Mouse (Mus musculus) MEL-GATA-1-ER (cell line): ENCODE measurements around the gene H2al2a.

Source experiments
- DNase-seq: peaks from one replicate; pipeline ENCODE4 v3.0.0-alpha.2; 2012; ENCODE audit warnings: low read depth; ENCODE audit errors: extremely low read depth

Gene H2al2a

DNA sequence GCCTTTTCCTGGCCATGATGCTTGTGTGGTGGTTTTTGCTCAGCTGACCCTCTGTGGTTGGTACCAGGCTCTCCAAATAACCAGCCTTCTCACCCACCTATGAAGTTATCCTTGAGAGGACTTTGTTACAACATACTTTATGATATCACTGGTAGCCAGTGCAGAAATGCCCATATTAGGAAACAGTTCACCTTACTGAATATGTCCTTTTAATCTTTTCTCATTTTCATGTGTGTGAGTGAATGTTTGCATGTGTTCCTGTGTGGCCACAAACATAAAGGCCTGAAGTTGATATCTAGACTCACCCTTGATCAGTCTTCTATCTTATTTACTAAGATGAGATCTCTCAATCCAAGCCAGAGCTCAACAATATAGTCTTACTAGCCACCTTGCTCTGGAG, at the start of gene H2al2a:
H2al2a (minus strand) TSS at position 101 of the 400 bp plus-strand sequence.
- no peak for DNase-seq

DNA sequence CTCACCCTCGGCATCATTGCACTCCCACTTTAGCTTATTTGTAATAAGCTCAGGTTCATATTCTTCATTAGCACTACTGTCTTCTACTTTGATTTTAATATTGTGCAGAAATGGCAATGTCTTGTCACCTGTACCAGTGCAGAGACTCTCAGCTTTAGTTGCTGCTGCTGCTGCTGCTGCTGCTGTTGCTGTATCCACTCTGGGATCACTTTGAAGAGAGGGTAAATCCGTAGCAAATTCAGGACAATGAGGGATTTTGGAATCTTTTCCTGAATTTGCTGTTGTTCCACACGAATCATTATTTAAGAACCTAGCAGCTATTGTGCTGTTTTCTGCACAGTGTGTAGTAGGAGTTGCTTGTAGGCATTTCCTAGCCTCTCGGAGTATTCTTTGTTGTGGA, 49.4 kb upstream of the H2al2a start:
- DNase-seq: no peak

DNA sequence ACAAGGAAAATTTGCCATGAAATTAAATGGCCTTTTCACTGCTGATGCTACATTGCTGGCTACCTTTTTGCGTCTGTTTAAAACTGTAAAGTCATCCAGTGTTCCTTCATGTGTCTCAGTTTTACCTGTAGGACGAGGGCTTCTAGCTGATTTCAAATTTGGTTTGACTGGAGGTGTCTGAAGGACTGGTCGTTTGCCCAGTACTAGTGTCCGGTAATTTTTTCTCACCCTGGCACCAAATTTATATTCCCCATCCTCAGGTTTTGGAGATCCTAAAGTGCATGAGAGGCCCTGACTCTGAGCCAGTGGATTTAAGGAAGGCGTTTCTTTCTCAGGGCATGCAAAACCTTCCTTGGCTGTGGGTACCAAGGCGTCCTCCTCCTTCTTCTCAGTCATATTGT, 49.0 kb upstream of the H2al2a start:
- DNase-seq: no peak

DNA sequence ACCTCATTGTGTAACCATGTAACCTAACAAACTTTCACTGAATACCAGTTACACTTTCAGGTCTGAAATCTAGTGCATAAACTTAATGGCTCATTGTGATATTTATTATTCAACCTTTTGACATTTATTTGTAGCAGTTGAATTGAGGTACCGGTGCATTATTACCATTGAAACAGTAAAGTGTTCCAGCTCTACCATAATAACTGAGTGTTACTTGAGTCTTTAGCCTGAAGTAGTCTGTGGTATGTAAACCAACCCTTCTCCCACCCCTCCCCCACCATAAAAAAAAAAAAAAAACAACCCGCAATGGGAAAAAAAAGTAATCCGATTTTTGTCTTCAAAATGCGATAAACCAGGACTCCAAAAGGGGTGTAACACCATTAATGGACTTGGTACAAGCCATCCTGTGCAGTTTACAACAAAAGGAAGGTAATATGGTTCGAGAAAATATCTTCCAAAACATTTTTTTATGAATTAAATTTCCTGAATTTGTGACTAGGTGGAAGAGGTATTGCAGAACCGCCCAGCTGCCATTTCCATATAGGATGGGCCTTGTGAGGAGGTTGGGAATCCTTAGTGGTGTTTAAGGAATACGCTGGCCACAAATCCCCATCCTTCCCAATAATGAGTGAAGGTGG, 48.5 kb upstream of the H2al2a start:
- DNase-seq: no peak

DNA sequence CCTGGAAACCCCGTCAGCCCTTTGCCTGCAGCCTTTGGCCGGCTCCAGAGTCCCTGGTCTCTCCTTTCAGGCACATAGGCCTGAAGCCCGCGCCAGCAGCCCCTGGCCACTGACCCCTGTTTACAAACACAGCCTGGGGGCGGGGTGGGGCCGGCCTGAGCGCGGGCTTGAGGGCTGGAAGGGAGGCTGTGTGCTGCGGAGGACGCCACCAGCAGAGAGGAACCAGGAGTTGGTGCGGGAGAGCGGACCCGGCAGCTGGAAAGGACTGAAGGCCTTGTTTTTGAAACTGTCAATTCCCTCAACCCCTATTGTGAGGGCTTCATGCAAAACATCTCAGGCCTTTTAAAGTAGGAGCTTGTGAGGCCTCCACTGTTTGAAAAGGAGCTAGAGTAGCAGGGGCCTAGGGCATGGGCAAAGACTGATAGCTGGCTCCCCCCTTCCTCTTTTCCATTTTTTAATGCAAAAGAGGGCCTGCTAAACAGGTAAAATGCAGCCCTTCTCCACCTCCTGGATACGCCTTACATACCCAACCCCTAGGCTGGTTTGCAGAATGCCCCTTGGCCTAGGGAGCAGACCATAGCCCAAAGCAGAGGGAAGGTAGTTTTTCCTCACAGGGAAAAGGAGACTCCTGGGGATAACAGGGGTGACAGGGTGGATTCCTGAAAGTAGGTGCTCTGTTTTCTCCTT, 44.6 kb upstream of the H2al2a start:
- no peak for DNase-seq

DNA sequence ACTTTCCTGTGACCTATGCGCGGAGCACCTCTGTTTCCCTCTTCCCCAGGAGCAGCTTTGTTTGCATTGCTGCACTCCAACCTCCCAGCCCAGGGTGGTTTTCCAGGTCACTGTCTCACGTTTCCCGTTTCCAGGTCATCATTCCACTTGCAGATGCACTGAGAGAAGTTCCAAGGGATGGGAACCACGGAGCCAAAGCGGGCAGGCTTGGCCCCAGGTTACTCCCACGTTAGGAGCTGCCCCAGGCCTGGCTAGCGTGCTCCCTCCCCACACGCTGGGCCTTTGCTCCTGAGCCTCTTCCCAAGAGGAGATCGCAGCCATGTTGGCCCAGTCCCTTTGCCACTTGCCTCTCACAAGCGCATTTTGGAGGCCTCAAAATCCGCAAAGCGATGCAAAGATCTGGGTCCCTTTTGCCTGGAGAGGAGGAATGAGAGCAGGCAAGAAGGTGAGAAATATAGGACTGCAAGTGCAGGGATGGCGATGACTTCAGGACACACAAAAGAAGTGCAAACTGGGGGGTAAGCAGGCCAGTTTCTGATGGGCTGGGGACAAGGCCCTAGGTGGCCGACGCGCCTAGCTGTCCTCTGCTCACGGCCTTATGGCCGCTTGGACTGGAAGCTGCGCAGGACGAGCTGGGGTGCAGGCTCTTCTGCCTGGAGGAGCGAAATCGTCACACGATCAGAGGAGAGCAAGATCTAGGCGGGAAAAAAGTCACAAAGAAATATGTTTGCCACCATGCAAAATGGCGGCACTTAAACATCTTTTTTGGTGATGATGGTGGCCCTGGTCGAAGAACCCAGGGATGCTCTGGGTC, 43.8 kb upstream of the H2al2a start:
- DNase-seq: no peak

DNA sequence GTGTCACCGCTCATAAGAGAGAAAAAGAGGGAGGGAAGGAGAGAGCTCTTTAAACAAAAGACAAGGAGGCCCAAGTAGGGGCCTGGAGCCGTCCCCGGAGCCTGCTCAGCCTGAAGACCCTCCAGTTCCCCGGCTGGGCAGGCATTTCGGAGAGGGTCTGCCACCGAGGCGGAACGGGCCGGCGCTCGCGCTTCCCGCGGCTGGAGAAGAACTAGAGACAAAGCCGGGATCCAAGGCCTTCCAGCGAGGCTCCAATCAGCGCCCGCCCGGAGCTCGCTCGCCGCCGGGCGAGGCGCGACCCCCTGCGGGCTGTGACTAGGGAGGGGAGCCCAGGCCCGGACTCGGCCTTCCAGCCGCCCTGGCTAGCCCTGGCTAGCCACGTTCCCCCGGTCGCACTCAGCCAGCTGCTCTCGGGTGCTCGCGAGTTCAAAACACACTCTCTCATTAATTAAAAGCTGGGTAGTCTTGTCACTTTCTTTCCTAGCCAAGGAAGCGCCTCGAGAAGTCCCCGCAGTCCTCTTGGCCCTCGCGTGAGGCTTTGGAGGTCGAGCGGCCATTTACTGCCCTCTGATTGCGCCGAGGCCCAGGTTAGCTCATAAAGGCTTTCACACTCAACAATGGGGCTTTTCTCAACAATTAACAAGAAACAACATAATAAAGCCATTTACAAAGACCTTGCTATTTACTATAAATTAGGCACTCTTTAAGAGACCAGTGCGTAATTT, 43.0 kb upstream of the H2al2a start:
- no peak for DNase-seq

DNA sequence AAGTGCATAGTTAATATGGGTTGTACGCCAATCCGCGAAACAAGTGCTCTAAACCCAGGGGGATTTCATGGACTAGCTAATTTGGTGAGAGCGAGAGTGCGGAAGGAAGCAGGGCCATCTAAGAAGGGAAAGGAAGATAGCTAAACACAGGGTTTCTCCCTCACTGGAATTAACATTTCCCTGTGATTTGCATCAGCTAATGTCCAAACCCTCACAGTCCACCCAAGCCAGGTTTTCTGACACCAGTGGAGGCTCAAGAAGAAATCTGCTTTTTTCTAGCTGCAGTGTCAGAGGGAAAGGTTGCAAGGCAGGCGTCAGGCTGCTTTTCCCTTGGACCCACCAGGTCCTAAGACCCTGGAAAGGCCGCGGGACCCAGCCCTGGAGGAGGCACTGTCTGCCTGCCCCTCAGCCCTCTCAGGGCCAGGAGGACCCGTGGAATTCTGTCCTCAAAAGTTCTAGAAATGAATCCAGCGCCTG, 42.2 kb upstream of the H2al2a start:
- no peak for DNase-seq

DNA sequence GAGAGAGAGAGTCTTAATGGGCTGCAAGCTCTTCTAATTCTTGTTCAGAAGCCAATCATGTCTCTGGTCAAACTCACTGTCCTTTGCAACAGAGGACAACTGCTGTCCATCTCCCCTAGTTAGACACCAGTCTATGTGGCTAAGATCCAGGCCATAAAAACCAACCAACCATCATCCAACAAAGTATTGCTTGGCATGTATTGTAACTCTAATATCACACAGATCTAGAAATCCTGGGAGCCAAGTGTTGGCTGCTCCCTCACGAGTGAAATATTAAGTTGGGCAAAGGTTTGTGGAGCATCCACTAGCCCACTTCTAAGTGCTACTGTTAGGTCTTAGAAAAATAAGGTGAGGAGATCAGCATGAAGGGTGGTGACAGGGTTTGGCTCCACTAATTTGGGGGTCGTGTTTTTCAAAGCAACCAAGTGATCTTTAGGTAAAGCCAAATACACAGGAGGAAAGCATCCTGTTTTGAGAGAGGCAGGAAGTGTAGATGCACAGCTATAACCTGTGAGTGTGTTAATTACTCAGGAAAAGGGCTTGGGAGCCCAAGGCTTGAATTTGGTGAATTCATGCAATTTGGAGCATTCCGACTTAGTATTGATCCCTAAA, 41.5 kb upstream of the H2al2a start:
- no peak for DNase-seq

DNA sequence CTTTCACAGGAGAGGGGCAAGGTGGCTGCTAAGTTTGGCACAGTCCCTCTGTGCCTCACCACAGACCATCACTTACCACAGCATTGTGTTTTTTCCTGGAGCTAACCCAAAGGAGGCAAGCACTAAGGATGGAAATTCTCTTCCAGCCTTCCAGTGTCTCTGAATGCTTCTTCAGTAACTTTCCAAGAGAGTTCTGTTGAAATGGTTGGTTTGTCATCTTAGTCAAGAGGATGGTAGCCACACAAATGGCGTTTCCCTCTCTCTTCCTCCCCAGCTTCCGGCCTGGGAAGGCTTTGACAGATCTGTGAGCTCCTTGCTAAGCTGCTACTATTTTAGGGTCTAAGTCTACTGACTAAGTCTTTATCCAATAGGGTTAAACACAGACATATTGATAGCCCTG, 40.7 kb upstream of the H2al2a start, which contains the start of gene A930004D18Rik:
A930004D18Rik (minus strand) TSS at position 247 of the 400 bp plus-strand sequence.
- DNase-seq: no peak

DNA sequence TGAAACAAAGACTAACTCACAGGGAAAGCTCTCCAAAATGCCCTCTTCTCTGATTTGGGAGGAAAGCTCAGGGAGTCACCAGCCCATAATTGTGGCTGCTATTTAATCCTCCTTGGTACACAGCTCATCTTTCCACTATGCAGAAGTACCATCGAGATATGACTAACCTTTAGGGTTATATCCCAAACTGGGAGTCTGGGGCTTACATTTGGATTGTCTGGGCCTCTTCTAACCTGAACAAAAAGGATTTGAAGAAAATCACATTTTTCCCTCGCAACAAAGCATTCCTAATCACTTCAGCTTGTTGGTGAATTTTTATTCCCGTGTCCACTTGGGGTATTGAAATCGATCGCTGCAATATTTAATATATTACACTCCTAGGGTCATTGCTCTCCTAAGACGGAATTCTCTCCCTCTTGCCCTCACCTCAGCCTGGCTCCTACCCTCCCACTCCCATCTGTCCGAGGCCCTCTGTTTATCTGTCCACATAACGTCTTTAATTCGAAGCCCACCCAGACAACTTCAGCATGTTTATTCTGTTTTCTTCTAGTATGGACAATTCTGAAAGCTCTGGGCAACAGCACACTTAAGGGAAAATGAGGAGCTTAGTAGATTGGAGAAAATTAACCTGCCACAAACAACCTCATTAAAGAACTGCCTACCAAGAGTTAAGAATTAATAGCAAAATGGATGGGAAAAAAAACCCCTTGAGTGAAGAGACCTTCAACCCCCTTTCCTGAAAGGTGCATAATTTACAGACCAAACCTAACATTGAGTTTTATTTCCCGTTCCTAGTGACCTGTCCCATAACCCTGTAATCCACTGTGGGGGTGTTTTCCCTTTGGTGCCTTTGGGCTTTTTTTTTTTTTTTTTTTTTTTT, 37.9 kb upstream of the H2al2a start:
- no peak for DNase-seq

DNA sequence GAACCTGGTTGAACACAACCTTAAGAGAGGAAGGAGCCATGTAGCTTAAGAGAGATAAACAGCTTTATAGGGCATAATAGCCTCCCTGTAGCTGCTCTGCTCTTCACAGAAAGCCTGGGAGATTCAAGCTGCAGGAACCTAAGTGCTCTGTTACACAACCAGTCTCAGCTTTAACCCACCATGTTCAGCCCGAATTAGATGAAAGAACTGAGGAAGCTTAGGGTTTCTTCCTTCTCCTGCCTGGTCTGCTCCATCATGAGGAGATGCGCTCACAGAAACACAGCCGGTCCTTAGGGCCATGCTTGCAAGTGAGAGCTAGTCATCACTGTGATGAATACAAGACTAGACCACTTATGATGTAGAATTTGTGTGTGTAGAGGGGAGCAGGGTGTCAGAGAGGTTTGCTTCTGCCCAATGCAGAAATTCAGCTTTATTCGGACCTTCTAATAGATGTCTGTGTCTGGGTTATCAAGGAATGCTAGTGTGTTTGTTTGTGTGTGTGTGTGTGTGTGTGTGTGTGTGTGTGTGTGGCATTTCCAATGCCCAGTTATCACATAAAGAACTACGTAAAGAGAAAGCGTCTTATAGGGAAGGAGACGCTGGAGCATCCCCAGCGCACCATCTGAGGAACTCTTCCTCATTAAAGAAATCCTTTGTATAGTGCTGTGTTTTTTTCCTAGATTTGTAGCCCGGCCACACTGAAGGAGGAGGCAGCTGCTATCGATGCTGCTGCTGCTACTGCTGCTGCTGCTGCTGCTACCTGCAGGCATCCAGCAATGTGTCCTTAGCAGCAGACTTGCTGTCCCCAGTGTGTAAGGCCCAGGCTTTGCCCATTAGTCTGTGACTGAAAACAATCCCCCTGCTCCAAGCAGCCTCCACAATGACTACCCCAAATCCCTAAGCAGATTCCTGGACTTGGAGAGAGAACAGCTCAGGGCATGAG, 36.7 kb upstream of the H2al2a start:
- no peak for DNase-seq

DNA sequence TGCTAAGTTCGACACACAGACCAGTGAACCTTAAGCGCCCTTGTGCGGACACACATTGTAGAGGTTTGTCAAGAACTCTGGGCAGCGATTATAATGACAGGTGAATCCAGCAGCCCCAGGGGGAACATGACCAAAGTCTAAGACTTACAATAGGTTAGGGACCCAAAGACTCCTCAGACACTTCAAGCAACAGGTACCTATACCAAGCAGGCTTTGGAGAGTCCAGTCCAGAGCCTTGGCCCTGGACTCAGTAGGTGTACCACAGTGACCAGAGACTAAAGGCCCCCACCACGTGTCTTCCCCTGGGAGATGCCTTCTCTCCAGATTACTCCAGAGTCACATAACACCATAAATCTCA, 35.8 kb upstream of the H2al2a start:
- no peak for DNase-seq

DNA sequence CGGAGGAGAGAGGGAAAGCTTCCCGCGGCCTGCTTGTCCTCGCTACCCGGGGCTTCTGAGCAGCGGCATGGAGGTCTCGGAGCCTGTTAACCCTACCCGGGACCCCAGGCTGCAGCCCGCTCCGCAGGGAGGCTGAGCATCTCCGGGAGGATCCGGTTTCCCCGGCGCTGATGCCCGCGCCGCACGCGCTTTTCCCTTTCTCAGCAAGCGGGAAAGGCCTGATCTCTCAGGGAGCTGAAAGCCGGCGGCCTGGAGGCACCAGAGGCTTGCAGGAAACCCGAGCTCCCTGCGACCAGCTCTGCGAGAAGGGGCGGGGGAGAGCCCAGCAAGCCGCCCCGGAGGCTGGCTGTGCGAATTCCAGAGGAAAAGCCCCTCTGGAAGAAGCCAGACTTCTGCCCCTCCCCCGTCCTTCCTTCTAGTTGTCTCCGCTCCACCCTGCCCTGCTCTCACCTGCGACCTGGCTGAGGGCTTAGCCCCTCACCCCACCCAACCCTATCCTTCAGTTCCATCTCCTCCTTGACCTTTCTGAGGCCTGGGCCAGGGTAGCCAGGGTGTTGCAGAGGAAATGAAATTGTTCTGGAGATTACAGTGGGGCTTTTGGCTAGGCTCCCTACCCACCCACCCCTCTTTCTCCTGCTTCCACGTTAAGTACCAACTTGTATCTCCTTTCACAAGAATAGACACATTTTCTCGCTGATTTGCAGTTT, 35.2 kb upstream of the H2al2a start:
- no peak for DNase-seq

DNA sequence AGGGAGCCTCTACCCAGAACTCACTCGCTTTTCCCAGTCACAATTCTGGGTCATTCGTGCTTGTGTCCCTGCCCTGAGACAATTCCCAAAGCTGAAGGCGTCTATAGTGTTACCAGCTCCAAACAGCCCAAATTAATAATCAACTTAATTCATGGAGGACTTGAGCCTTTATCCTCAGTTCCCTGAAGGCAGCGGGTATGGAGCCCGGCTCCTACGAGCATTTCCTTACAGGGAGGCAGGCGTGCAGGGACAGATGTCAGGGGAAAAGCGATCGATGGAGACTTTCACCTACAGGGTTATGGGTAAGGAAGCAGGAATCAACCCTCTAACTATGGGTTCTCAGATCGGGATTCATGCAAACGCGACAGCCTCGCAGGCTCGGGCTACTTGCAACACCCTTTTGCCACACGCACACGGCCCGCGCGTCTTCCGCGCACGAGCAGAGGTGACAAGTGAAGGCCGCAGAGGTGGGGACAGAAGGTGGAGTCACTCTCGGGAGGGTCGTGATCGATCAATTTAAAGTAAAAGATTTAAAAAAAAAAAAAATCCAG, 34.6 kb upstream of the H2al2a start:
- DNase-seq: no peak

DNA sequence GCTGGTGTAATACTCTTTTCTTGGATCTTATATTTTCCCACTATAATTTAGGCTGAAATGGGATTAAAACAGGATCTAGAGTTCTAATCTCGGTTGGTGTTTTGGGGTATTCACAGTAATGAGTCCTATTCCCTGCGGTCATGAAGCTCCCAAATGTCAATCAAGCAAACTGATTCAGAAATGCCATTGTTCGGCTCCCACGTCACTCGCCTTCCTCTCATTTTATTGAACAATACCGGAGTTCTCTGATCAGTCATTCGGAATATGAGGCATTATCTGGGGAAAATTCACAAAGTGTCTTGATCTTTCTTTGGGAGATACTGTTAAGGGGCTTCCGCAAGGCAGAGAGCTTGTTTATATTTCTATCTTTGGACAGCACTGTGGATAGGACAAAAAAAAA, 33.8 kb upstream of the H2al2a start:
- DNase-seq: no peak

DNA sequence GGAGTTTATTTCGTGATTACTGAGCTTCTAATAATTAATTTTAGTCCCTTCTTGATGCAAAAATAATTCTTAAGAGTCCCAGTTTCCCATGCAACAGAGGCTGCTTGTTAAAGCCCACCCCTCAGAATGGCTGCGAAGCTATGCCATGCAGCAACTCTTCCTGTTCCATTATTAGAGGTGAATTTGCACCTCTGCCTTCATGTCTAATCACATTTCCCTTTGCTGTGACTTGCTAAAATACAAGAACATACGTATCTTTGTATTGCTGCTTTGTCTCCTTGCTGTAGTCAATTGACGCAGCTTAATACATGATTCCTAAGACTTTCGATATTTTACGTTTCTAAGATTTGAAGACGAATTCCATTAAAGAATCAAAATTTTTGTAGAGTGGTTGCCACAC, 32.9 kb upstream of the H2al2a start:
- DNase-seq: no peak
